Mouse (Mus musculus): Measurements from ENCODE around the gene Emc3.

- TF ChIP-seq POLR2A (IDR thresholded peaks at IDR 0.05; ENCODE audit: control insufficient read depth, extremely low read depth, insufficient read depth, low read length, poor library complexity) = no peak
- TF ChIP-seq CTCF (IDR thresholded peaks at IDR 0.05; ENCODE audit: borderline replicate concordance, control insufficient read depth, extremely low read depth, insufficient read depth, low read length, poor library complexity) = no peak
Measured at GRCm38 (mm10) chr6:113514600-113514999, 16.9 kb downstream of the Emc3 start.

Data from thymus, adult 2 months (tissue).